Mouse (Mus musculus) lung, adult 2 months (tissue): ENCODE measurements at regions not wholly inside any gene's neighbourhood (a gene's known extent, or its start where the extent isn't known, plus 50 kb on each side); places are given as distances from the start of the nearest gene placed in this dataset.

Source experiments
- CTCF ChIP-seq: fragments of 200-500 bp; IDR thresholded peaks from 2 replicates; pipeline ENCODE4 v1.5.1; 2011; ENCODE audit warnings: mild to moderate bottlenecking, low read length, control low read depth; ENCODE audit not compliant: insufficient read depth
- POLR2A ChIP-seq: fragments of 200-500 bp; IDR thresholded peaks from 2 replicates; pipeline ENCODE4 v1.6.1; 2011; ENCODE audit warnings: low read depth, mild to moderate bottlenecking, control low read depth, low read length, borderline replicate concordance; ENCODE audit errors: extremely low read depth

- TF ChIP-seq CTCF (peak; percentile 37; the same call in 1 of the 2 replicates), POLR2A (no peak)
Observed at GRCm38 (mm10) chr17:79518185-79518584, 93.5 kb upstream of the Rmdn2 start.
